16 mouse cellular contexts compared by ENCODE assay signal in the genomic region with DNA sequence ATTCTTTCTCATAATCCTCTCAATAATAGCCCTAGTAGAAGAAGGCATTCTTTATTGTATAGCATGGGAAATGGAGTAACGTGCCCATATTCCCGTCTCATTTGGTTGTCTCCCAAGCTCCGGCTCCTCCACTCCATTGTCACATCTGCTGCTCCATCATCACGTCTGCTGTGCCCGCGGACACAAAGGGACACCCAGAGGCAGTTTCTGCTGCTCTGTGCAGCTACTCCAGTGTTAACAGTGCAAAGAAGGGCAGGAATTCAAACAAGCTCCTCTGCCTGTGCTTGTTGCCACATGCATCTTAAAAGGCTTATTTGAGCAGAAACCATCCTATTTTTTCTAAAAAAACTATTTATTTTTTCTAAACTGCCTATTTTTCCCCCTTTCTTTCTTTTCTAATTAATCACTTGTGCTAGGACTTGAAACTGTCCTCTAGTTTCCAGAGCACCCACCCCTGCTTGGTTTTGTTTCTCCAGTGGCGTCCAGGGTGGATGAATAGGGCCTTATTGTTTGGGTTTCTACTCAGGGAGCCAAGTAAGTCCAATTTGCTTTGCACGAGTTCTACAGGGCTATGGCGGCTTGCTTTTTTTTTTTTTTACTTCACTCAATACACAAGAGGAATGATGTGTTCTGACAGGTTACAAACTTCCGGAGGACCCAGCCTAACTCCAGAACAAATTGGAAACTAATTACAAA. TPM values are rescaled to one million over a fixed set of nuclear protein-coding genes. Genes with fewer than 3 reads are reported as not detected.
DNase-seq lines count a peak whose midpoint lies in the region; ATAC-seq lines count a peak whose summit lies in the region.
"Had no signal": no experiment of that assay in that cellular context is flagged by ENCODE, and none has a peak within 500 bp of the region (broad histone marks: within the 10 kb centered on the region; RNA-seq: fewer than 3 reads in every experiment).

No protein-coding gene starts in this region.

- DNase-seq in hindbrain, embryonic 11.5 days (ENCODE audit: low spot score), result no peak
- DNase-seq in hindbrain, embryonic 14.5 days (ENCODE audit: low spot score), result no peak
- DNase-seq in brain, adult 2 months (ENCODE audit: low read depth, low spot score), result peak; percentile 24
- peak; percentile 45 for DNase-seq in forebrain, embryonic 14.5 days (ENCODE audit: low spot score)
- DNase-seq in frontal cortex, postnatal 14 days (ENCODE audit: low spot score in 2 of 2), result no peak
- no peak for DNase-seq in urinary bladder, postnatal 4 days (ENCODE audit: low spot score in 2 of 2)
- DNase-seq: B cell, adult 2 months; cerebellum, adult 2 months; gastrocnemius, adult 2 months; thymus, postnatal 4 days had no signal

- H3K4me1 ChIP-seq in hindbrain, embryonic 11.5 days (replicated peaks; ENCODE audit: control insufficient read depth, insufficient read depth, low read length), result no peaks in the 10 kb centered on the region; the same call in 1 of the 2 replicates
- H3K4me1 ChIP-seq in hindbrain, embryonic 14.5 days (replicated peaks; ENCODE audit: control insufficient read depth, insufficient read depth, low read length), result no peaks in the 10 kb centered on the region
- H3K4me1 ChIP-seq in forebrain, embryonic 14.5 days (ENCODE audit: control insufficient read depth, insufficient read depth, low read length), result no peaks in the 10 kb centered on the region; the same call in 1 of the 2 replicates
- H3K4me1 ChIP-seq in midbrain, embryonic 15.5 days, result 0 out of 2 replicates have a peak, but pooled peaks cover 2% of the 10 kb centered on the region
- H3K4me1 ChIP-seq: liver, embryonic 12.5 days had no signal

- H3K27ac ChIP-seq in hindbrain, embryonic 11.5 days (ENCODE audit: low read depth, low read length), result no peak overlapping the region
- H3K27ac ChIP-seq in hindbrain, embryonic 14.5 days, result no peak overlapping the region
- no peak overlapping the region for H3K27ac ChIP-seq in forebrain, embryonic 14.5 days (ENCODE audit: low read depth, low read length)
- H3K27ac ChIP-seq in midbrain, embryonic 15.5 days, result no peak overlapping the region
- H3K27ac ChIP-seq: gastrocnemius, adult 2 months; intestine, embryonic 15.5 days; kidney, postnatal 0 days; liver, embryonic 12.5 days had no signal

- no peak overlapping the region for H3K9ac ChIP-seq in hindbrain, embryonic 11.5 days (ENCODE audit: low read depth, low read length)
- H3K9ac ChIP-seq in hindbrain, embryonic 14.5 days, result no peak overlapping the region
- no peak overlapping the region for H3K9ac ChIP-seq in forebrain, embryonic 14.5 days (ENCODE audit: low read length)
- H3K9ac ChIP-seq in midbrain, embryonic 15.5 days, result no peak overlapping the region
- H3K9ac ChIP-seq: intestine, embryonic 15.5 days; liver, embryonic 12.5 days had no signal

- no peak overlapping the region for H3K4me3 ChIP-seq in hindbrain, embryonic 11.5 days (ENCODE audit: low read depth, low read length)
- no peak overlapping the region for H3K4me3 ChIP-seq in hindbrain, embryonic 14.5 days (replicated peaks; ENCODE audit: low read length)
- H3K4me3 ChIP-seq in forebrain, embryonic 14.5 days (ENCODE audit: low read depth, low read length), result no peak overlapping the region
- no peak overlapping the region for H3K4me3 ChIP-seq in midbrain, embryonic 15.5 days
- H3K4me3 ChIP-seq: erythroblast, embryonic 14.5 days; gastrocnemius, adult 2 months; intestine, embryonic 15.5 days; liver, embryonic 12.5 days had no signal

- no peaks in the 10 kb centered on the region for H3K36me3 ChIP-seq in hindbrain, embryonic 11.5 days (ENCODE audit: control insufficient read depth, insufficient read depth, low read length)
- H3K36me3 ChIP-seq in hindbrain, embryonic 14.5 days (replicated peaks; ENCODE audit: control insufficient read depth, insufficient read depth), result no peaks in the 10 kb centered on the region
- H3K36me3 ChIP-seq in forebrain, embryonic 14.5 days (ENCODE audit: control insufficient read depth, insufficient read depth, low read length), result no peaks in the 10 kb centered on the region
- H3K36me3 ChIP-seq in midbrain, embryonic 15.5 days (replicated peaks), result no peaks in the 10 kb centered on the region
- H3K36me3 ChIP-seq: intestine, embryonic 15.5 days; liver, embryonic 12.5 days had no signal

- no peak overlapping the region for H3K4me2 ChIP-seq in hindbrain, embryonic 11.5 days (replicated peaks; ENCODE audit: low read depth, low read length)
- H3K4me2 ChIP-seq in hindbrain, embryonic 14.5 days (replicated peaks), result no peak overlapping the region
- H3K4me2 ChIP-seq in forebrain, embryonic 14.5 days (ENCODE audit: low read length), result no peak overlapping the region
- no peak overlapping the region for H3K4me2 ChIP-seq in midbrain, embryonic 15.5 days
- H3K4me2 ChIP-seq: intestine, embryonic 15.5 days; liver, embryonic 12.5 days had no signal

- H3K9me3 ChIP-seq in hindbrain, embryonic 11.5 days (ENCODE audit: control insufficient read depth, low read length), result no peaks in the 10 kb centered on the region
- H3K9me3 ChIP-seq in hindbrain, embryonic 14.5 days (ENCODE audit: control insufficient read depth, low read length), result no peaks in the 10 kb centered on the region
- no peaks in the 10 kb centered on the region for H3K9me3 ChIP-seq in forebrain, embryonic 14.5 days (replicated peaks; ENCODE audit: control insufficient read depth, low read length)
- H3K9me3 ChIP-seq in midbrain, embryonic 15.5 days, result no peaks in the 10 kb centered on the region
- H3K9me3 ChIP-seq: intestine, embryonic 15.5 days; liver, embryonic 12.5 days had no signal

- no peaks in the 10 kb centered on the region for H3K27me3 ChIP-seq in hindbrain, embryonic 11.5 days (ENCODE audit: control insufficient read depth, insufficient read depth, low read length)
- H3K27me3 ChIP-seq in hindbrain, embryonic 14.5 days (ENCODE audit: control insufficient read depth, insufficient read depth, low read length), result no peaks in the 10 kb centered on the region
- no peaks in the 10 kb centered on the region for H3K27me3 ChIP-seq in forebrain, embryonic 14.5 days (replicated peaks; ENCODE audit: control insufficient read depth, insufficient read depth, low read length)
- no peaks in the 10 kb centered on the region for H3K27me3 ChIP-seq in midbrain, embryonic 15.5 days (replicated peaks)
- H3K27me3 ChIP-seq: intestine, embryonic 15.5 days; liver, embryonic 12.5 days had no signal

- 32% methylated on average over 10 of the region's 10 CpGs for WGBS in hindbrain, embryonic 11.5 days
- 35% methylated on average over 10 of the region's 10 CpGs for WGBS in hindbrain, embryonic 14.5 days
- WGBS in forebrain, embryonic 14.5 days, result 10% methylated on average over 10 of the region's 10 CpGs
- WGBS in midbrain, embryonic 15.5 days, result 37% methylated on average over 10 of the region's 10 CpGs

- 0 out of 2 replicates have a peak, but pooled peaks have one; percentile 43 for ATAC-seq in hindbrain, embryonic 11.5 days (ENCODE audit: low FRiP score)
- ATAC-seq in hindbrain, embryonic 14.5 days (ENCODE audit: low FRiP score), result no peak
- no peak for ATAC-seq in forebrain, embryonic 14.5 days
- ATAC-seq in midbrain, embryonic 15.5 days (replicated peaks), result 0 out of 2 replicates have a peak, but pooled peaks have one; percentile 37
- no peak for ATAC-seq in cerebellum, adult (ENCODE audit: insufficient number of reproducible peaks, low FRiP score, low TSS enrichment)
- ATAC-seq: liver, embryonic 12.5 days had no signal

RNA-seq across cellular contexts. Expression of gene Crot, which starts 45.7 kb away (rescaled TPM):
- polyA plus RNA-seq in hindbrain, embryonic 11.5 days (2014; fragmentation: Nextera tagmentation; extraction: Ambion mirVana), result 32.3 and 33.6 TPM in 2 replicates
- polyA plus RNA-seq in hindbrain, embryonic 14.5 days (2014; fragmentation: Nextera tagmentation; extraction: Ambion mirVana), result 24.3 and 25.8 TPM in 2 replicates
- 21.7 and 24.2 TPM in 2 replicates for polyA plus RNA-seq in forebrain, embryonic 14.5 days (2014; fragmentation: Nextera tagmentation; extraction: Ambion mirVana)
- 17.1 and 17.3 TPM in 2 replicates for polyA plus RNA-seq in midbrain, embryonic 15.5 days (2015; fragmentation: Nextera tagmentation; extraction: Ambion mirVana)

RNA-seq across cellular contexts. Expression of gene Tmem243, which starts 57.6 kb away (rescaled TPM):
- 21.2 and 23.9 TPM in 2 replicates for polyA plus RNA-seq in hindbrain, embryonic 11.5 days (2014; fragmentation: Nextera tagmentation; extraction: Ambion mirVana)
- 13.1 and 14.1 TPM in 2 replicates for polyA plus RNA-seq in hindbrain, embryonic 14.5 days (2014; fragmentation: Nextera tagmentation; extraction: Ambion mirVana)
- polyA plus RNA-seq in forebrain, embryonic 14.5 days (2014; fragmentation: Nextera tagmentation; extraction: Ambion mirVana), result 11.2 and 14.2 TPM in 2 replicates
- polyA plus RNA-seq in midbrain, embryonic 15.5 days (2015; fragmentation: Nextera tagmentation; extraction: Ambion mirVana), result 10.4 and 11.2 TPM in 2 replicates

Comparison
In these comparisons a context has a peak if more than half of its experiments do, and no peak if none do; other contexts are left out.
1. ATAC-seq: peak in hindbrain, embryonic 11.5 days (single experiment) and midbrain, embryonic 15.5 days (single experiment); none in hindbrain, embryonic 14.5 days (single experiment), forebrain, embryonic 14.5 days (single experiment) and cerebellum, adult (single experiment).
2. DNase-seq: peak in brain, adult 2 months (single experiment) and forebrain, embryonic 14.5 days (single experiment); none in hindbrain, embryonic 11.5 days (single experiment), hindbrain, embryonic 14.5 days (single experiment), frontal cortex, postnatal 14 days (0 of 2) and urinary bladder, postnatal 4 days (0 of 2).